Mouse (Mus musculus): ENCODE measurements around the gene Mpeg1. TPM values are rescaled to one million over a fixed set of nuclear protein-coding genes. Genes with fewer than 3 reads are reported as not detected.

Mpeg1 gene
- polyA plus RNA-seq, 1 experiment from 2014 or later: 0.41 TPM

DNA sequence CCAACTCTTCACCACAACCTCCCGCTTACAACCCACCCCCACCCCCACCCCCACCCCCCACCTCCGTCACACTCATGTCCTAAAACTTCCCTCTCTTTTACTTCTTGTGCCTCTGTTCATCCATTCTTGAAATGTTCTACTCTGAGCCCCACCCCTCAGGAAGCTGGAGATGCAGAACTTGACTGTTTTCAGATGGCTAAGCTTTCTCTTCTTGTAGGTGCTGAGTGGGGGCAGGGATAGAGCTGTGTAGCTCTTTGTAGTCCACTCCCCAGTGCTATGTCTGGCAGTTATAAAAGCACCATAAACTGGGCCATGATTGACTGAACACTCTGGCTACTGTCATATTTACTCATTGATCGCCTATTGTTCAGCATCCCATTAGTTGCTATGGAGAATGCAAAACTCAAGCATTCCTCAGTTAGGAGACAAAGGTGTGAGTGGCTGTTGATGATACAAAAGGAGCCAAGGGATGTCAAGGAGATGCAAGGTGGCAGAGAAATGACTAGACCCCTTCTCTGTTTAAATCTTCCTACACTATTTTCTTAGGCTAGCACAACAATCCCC is 34.5 kb downstream of the Mpeg1 start:
- Histone ChIP-seq H3K27ac (no peak overlapping the region), H3K9me3 (no peaks in the 10 kb centered on the region), H3K4me3 (no peak overlapping the region), H3K4me2 (no peak overlapping the region), H3K4me1 (peaks cover 6% of the 10 kb centered on the region), H3K36me3 (peaks cover 21% of the 10 kb centered on the region), H3K9ac (no peak overlapping the region), H3K27me3 (peaks cover 2% of the 10 kb centered on the region)
- 62% methylated on average over 3 of the region's 3 CpGs for WGBS
- no peak for ATAC-seq (ENCODE audit: insufficient number of reproducible peaks, insufficient read depth, low FRiP score, low TSS enrichment, low read depth)

DNA sequence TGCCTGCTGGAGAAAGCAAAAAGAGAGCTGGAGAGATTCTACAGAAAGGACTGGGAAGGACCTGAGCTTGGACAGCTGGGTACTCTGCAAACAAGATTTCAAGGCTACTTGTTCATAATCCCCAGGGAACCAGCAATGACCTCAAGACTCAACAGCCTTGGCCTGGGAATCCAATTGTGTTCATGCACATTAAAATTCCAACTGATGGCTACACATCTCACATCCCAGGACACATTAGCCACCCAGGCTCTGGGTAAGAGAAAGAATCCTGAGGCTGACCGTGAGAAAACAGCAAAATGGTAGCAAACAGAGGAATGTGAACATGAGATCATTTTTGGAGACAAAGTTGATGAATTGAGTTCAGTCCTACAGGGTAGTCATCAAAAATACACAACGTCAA is 35.7 kb downstream of the Mpeg1 start:
- no peak overlapping the region for H3K27ac ChIP-seq
- H3K9me3 ChIP-seq: no peaks in the 10 kb centered on the region
- ATAC-seq (ENCODE audit: insufficient number of reproducible peaks, insufficient read depth, low FRiP score, low TSS enrichment, low read depth): no peak
- H3K4me1 ChIP-seq: peaks cover 13% of the 10 kb centered on the region
- no peak overlapping the region for H3K4me2 ChIP-seq
- peaks cover 10% of the 10 kb centered on the region for H3K36me3 ChIP-seq
- no peak overlapping the region for H3K4me3 ChIP-seq
- 93% methylated on average over 2 of the region's 2 CpGs for WGBS
- peaks cover 10% of the 10 kb centered on the region for H3K27me3 ChIP-seq
- H3K9ac ChIP-seq: no peak overlapping the region

DNA sequence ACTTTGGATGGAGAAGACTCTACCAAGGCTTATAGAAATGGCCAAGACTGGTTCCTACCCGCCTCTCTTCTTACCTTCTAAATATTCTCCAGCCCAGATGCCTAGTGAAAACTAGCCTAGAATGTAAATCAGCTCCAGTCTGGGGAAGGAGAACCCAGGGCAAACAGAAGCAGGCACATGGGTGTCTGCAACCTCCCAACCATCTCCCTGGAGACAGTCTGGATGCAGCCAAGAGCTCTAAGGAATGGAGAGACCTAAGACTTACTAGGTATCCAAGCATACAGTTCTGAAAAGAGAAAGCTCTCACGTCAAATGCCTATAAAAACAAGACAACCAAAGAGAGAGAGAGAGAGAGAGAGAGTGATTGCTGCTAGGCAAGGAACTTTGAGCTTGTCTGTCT is 37.3 kb downstream of the Mpeg1 start:
- H3K27me3 ChIP-seq: peaks cover 10% of the 10 kb centered on the region
- ATAC-seq (ENCODE audit: insufficient number of reproducible peaks, insufficient read depth, low FRiP score, low TSS enrichment, low read depth): no peak
- H3K9me3 ChIP-seq: no peaks in the 10 kb centered on the region
- H3K9ac ChIP-seq: no peak overlapping the region
- H3K27ac ChIP-seq: no peak overlapping the region
- peaks cover 13% of the 10 kb centered on the region for H3K4me1 ChIP-seq
- no peaks in the 10 kb centered on the region for H3K36me3 ChIP-seq
- no peak overlapping the region for H3K4me3 ChIP-seq
- 79% methylated on average over 2 of the region's 2 CpGs for WGBS
- no peak overlapping the region for H3K4me2 ChIP-seq

DNA sequence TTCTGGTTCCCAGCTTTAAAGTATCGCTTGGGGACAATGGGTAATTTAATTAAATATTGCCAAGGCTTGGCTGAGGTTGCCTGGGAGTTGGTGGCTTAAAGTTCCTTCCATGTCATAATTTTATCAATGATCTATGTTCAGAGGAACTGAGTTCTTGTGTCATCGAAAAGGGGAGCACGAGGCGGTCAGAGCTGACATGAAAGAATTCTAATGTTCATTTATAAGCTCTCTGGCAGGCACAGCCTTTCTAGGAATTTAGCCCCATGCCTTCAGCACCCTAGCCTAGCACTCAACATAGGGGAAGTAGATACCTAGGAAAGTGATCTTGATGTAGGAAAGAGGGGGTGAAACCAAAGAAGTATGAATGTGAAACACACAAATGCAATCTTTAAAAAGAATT is 37.7 kb downstream of the Mpeg1 start:
- no peak overlapping the region for H3K4me3 ChIP-seq
- 79% methylated on average over 4 of the region's 4 CpGs for WGBS

GRCm38 (mm10) chr19:12498941-12499340 is 38.4 kb downstream of the Mpeg1 start:
- ATAC-seq (ENCODE audit: insufficient number of reproducible peaks, insufficient read depth, low FRiP score, low TSS enrichment, low read depth): no peak
- no peak overlapping the region for H3K4me3 ChIP-seq
- H3K4me1 ChIP-seq: peaks cover 13% of the 10 kb centered on the region
- H3K4me2 ChIP-seq: no peak overlapping the region; the same call in none of the 2 replicates
- H3K36me3 ChIP-seq: no peaks in the 10 kb centered on the region
- no peaks in the 10 kb centered on the region for H3K9me3 ChIP-seq
- WGBS: 83% methylated on average over 1 of the region's 1 CpGs
- H3K9ac ChIP-seq: no peak overlapping the region
- no peak overlapping the region for H3K27ac ChIP-seq
- peaks cover 10% of the 10 kb centered on the region for H3K27me3 ChIP-seq

More for the DNA sequence above, 37.7 kb downstream of the Mpeg1 start:
- Histone ChIP-seq H3K4me2 (no peak overlapping the region), H3K9ac (no peak overlapping the region), H3K9me3 (no peaks in the 10 kb centered on the region), H3K27me3 (peaks cover 10% of the 10 kb centered on the region), H3K4me1 (peaks cover 13% of the 10 kb centered on the region), H3K27ac (no peak overlapping the region), H3K36me3 (no peaks in the 10 kb centered on the region)
- no peak for ATAC-seq (ENCODE audit: insufficient number of reproducible peaks, insufficient read depth, low FRiP score, low TSS enrichment, low read depth)

DNA sequence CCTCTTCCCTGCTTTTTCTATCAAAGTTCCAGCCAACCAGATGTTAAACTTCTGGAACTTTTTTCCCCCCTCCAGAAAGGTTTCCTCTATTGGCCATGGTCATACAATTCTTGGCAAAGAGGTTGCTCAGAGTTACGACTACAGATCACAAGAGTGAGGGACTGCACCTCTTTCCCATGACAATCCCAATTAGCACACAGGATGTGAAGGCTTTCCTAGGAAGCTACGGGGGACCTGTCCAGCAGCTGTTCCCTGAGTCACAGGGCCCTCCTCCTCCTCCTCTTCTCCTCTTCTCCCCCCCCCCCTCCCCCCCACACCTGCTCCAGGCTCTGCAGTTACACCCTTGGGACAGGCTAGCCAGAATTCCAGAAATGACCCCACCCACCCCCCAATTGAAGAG is 38.9 kb downstream of the Mpeg1 start:
- peaks cover 13% of the 10 kb centered on the region for H3K4me1 ChIP-seq
- 9% methylated on average over 2 of the region's 2 CpGs for WGBS
- no peaks in the 10 kb centered on the region for H3K36me3 ChIP-seq
- peaks cover 10% of the 10 kb centered on the region for H3K27me3 ChIP-seq
- H3K9me3 ChIP-seq: no peaks in the 10 kb centered on the region
- ATAC-seq (ENCODE audit: insufficient number of reproducible peaks, insufficient read depth, low FRiP score, low TSS enrichment, low read depth): no peak
- no peak overlapping the region for H3K27ac ChIP-seq
- no peak overlapping the region for H3K9ac ChIP-seq
- peak overlapping the region; percentile 93 for H3K4me2 ChIP-seq
- H3K4me3 ChIP-seq: peak overlapping the region; percentile 72

DNA sequence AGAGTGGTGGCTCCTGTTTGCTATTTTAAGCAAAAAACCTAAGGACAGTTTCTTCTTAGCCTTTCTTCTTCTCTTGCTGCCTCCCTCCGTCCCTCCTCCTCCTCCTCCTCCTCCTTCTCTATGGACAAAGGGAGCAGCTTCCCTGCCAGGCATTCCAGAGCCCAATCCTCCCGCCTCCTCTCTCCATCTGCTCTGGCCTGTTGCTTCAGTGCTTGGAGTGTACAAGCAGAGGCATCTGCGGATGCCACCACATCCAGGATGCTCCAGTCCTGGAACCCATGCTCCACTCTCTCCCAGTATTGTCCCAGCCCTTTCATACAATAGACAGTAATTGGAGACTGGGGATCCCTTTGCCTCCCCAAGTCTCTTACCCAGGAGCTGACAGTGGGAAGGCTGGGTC is 39.5 kb downstream of the Mpeg1 start:
- H3K4me2 ChIP-seq: peak overlapping the region; percentile 93
- 2% methylated on average over 3 of the region's 3 CpGs for WGBS

DNA sequence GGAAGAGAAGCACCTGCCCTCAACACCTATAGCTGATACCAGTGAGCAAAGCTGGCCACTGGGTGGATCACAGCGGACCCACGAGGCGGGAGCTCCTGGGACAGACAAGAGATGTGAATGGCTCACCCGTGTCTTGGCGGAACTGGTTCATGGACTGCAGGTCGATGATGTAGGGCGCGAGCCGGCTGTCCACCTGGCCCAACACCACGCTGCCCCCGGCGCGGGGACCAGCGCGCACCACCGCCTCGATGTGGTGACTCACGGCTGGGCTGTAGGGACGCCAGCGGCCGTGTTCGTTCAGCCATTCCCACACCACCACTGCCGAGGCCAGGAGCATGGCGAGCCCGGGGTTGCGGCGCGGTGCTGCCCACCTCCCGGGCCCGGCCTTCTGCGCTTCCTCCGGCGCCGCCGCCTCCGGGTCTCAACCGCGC is 40.3 kb downstream of the Mpeg1 start:
- Histone ChIP-seq H3K9ac (peak overlapping the region; percentile 86), H3K27me3 (peaks cover 10% of the 10 kb centered on the region), H3K36me3 (no peaks in the 10 kb centered on the region), H3K4me3 (peak overlapping the region; percentile 72), H3K27ac (peak overlapping the region; percentile 83), H3K9me3 (no peaks in the 10 kb centered on the region), H3K4me1 (peaks cover 13% of the 10 kb centered on the region), H3K4me2 (peak overlapping the region; percentile 93)
- under 1% methylated on average over 38 of the region's 38 CpGs for WGBS
- ATAC-seq (ENCODE audit: insufficient number of reproducible peaks, insufficient read depth, low FRiP score, low TSS enrichment, low read depth): peak; percentile 62

More for the DNA sequence above, 39.5 kb downstream of the Mpeg1 start:
- no peak for ATAC-seq (ENCODE audit: insufficient number of reproducible peaks, insufficient read depth, low FRiP score, low TSS enrichment, low read depth)
- Histone ChIP-seq H3K4me3 (peak overlapping the region; percentile 72), H3K9ac (peak overlapping the region; percentile 86), H3K36me3 (no peaks in the 10 kb centered on the region), H3K9me3 (no peaks in the 10 kb centered on the region), H3K27ac (no peak overlapping the region), H3K4me1 (peaks cover 13% of the 10 kb centered on the region), H3K27me3 (peaks cover 10% of the 10 kb centered on the region)

- under 1% methylated on average over 64 of the region's 80 CpGs for WGBS
- Histone ChIP-seq H3K4me2 (peak within 1 kb of the TSS; percentile 93), H3K9ac (peak within 1 kb of the TSS; percentile 86), H3K4me3 (peak within 1 kb of the TSS; percentile 72), H3K9me3 (no peaks in the 10 kb centered on the region), H3K36me3 (no peaks in the 10 kb centered on the region), H3K27me3 (peaks cover 10% of the 10 kb centered on the region), H3K4me1 (peaks cover 13% of the 10 kb centered on the region), H3K27ac (peak within 1 kb of the TSS; percentile 83)
- ATAC-seq (ENCODE audit: insufficient number of reproducible peaks, insufficient read depth, low FRiP score, low TSS enrichment, low read depth): peak; percentile 90
These were observed 41.1 kb downstream of the Mpeg1 start, which contains the start of gene Dtx4 for GRCm38 (mm10) chr19:12501370-12502347. Gene Dtx4, minus strand, starts transcription at chr19:12501454.

GRCm38 (mm10) chr19:12502756-12503155 is 42.2 kb downstream of the Mpeg1 start:
- no peak for ATAC-seq (ENCODE audit: insufficient number of reproducible peaks, insufficient read depth, low FRiP score, low TSS enrichment, low read depth)
- H3K27ac ChIP-seq: no peak overlapping the region
- H3K36me3 ChIP-seq: no peaks in the 10 kb centered on the region
- WGBS: 92% methylated on average over 7 of the region's 7 CpGs
- peaks cover 13% of the 10 kb centered on the region for H3K4me1 ChIP-seq
- no peak overlapping the region for H3K4me2 ChIP-seq
- no peaks in the 10 kb centered on the region for H3K9me3 ChIP-seq
- H3K4me3 ChIP-seq: no peak overlapping the region
- H3K27me3 ChIP-seq: peaks cover 10% of the 10 kb centered on the region
- no peak overlapping the region for H3K9ac ChIP-seq

GRCm38 (mm10) chr19:12514621-12515020 is 54.0 kb downstream of the Mpeg1 start:
- no peak overlapping the region for H3K4me2 ChIP-seq
- H3K9me3 ChIP-seq: no peaks in the 10 kb centered on the region
- peaks cover 4% of the 10 kb centered on the region; the same call in 1 of the 2 replicates for H3K27me3 ChIP-seq
- no peaks in the 10 kb centered on the region for H3K36me3 ChIP-seq
- ATAC-seq (ENCODE audit: insufficient number of reproducible peaks, insufficient read depth, low FRiP score, low TSS enrichment, low read depth): no peak
- H3K4me1 ChIP-seq: no peaks in the 10 kb centered on the region
- no peak overlapping the region for H3K4me3 ChIP-seq
- no peak overlapping the region for H3K27ac ChIP-seq
- H3K9ac ChIP-seq: no peak overlapping the region
